Mouse (Mus musculus): ENCODE data around the gene Tmx2. TPM values are rescaled to one million over a fixed set of nuclear protein-coding genes. Genes with fewer than 3 reads are reported as not detected.

Tmx2 gene
- polyA plus RNA-seq, 1 experiment = 90.0 TPM

GRCm38 (mm10) chr2:84705295-84705694 lies 26.4 kb upstream of the Tmx2 start:
- no peak for TF ChIP-seq CTCF (IDR thresholded peaks at IDR 0.05; ENCODE audit: control insufficient read depth, insufficient read depth, insufficient read length)
- TF ChIP-seq MYOG (IDR thresholded peaks at IDR 0.05; ENCODE audit: control insufficient read depth, extremely low read depth, insufficient read length) = no peak
- no peak for TF ChIP-seq USF1 (IDR thresholded peaks at IDR 0.05; ENCODE audit: low read depth)
- no peak for TF ChIP-seq CEBPB (IDR thresholded peaks at IDR 0.05; ENCODE audit: low read depth)
- TF ChIP-seq FOSL1 (IDR thresholded peaks at IDR 0.05; ENCODE audit: insufficient read depth, low read length, poor library complexity, severe bottlenecking) = no peak
- TF ChIP-seq MYOD1 (IDR thresholded peaks at IDR 0.05; ENCODE audit: control insufficient read depth, insufficient read length, low read depth) = no peak
- TF ChIP-seq MAX (IDR thresholded peaks at IDR 0.05) = no peak
- Histone ChIP-seq H3K36me3 (ENCODE audit: control insufficient read depth, insufficient read depth) (peaks cover 62% of the 10 kb centered on the region), H3K79me2 (ENCODE audit: control insufficient read depth, insufficient read depth) (peaks cover 82% of the 10 kb centered on the region), H3ac (ENCODE audit: control insufficient read depth, insufficient read length, low read depth) (no peak overlapping the region), H3K79me3 (ENCODE audit: low read depth) (peaks cover 50% of the 10 kb centered on the region), H3K27me3 (ENCODE audit: control insufficient read depth, insufficient read depth, insufficient read length) (no peaks in the 10 kb centered on the region), H3K4me3 (ENCODE audit: insufficient read depth, poor library complexity, severe bottlenecking) (no peak overlapping the region)

DNA sequence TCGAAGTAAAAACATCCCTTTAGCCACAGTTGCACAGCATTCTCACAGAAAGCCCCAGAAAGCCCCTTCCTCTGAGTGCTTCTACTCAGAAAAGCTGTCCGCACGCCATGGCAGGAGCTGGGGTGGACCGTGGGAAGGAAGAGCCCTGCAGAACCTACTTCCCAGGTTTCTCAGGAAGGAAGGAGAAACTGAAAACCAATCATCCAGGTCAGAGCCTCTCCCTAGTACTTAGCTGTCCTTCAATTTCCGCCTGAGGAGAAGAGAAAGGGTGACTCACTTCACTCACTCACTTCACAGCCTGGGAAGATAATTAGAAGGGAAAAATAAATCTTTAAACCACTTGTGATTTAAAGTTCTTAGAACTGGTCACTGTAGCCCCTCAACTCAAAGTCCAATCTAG lies 25.4 kb upstream of the Tmx2 start:
- TF ChIP-seq CEBPB (IDR thresholded peaks at IDR 0.05; ENCODE audit: low read depth) (no peak), CTCF (IDR thresholded peaks at IDR 0.05; ENCODE audit: control insufficient read depth, insufficient read depth, insufficient read length) (no peak), USF1 (IDR thresholded peaks at IDR 0.05; ENCODE audit: low read depth) (no peak), MYOG (IDR thresholded peaks at IDR 0.05; ENCODE audit: control insufficient read depth, extremely low read depth, insufficient read length) (no peak), MYOD1 (IDR thresholded peaks at IDR 0.05; ENCODE audit: control insufficient read depth, insufficient read length, low read depth) (no peak), MAX (IDR thresholded peaks at IDR 0.05) (no peak), FOSL1 (IDR thresholded peaks at IDR 0.05; ENCODE audit: insufficient read depth, low read length, poor library complexity, severe bottlenecking) (no peak)
- H3K27me3 ChIP-seq (ENCODE audit: control insufficient read depth, insufficient read depth, insufficient read length) = no peaks in the 10 kb centered on the region
- H3ac ChIP-seq (ENCODE audit: control insufficient read depth, insufficient read length, low read depth) = no peak overlapping the region
- H3K4me3 ChIP-seq (ENCODE audit: insufficient read depth, poor library complexity, severe bottlenecking) = no peak overlapping the region
- peaks cover 60% of the 10 kb centered on the region for H3K36me3 ChIP-seq (ENCODE audit: control insufficient read depth, insufficient read depth)
- H3K79me2 ChIP-seq (ENCODE audit: control insufficient read depth, insufficient read depth) = peaks cover 73% of the 10 kb centered on the region
- H3K79me3 ChIP-seq (ENCODE audit: low read depth) = peaks cover 41% of the 10 kb centered on the region

GRCm38 (mm10) chr2:84703497-84703896 lies 24.6 kb upstream of the Tmx2 start:
- H3K4me3 ChIP-seq (ENCODE audit: insufficient read depth, poor library complexity, severe bottlenecking) = no peak overlapping the region
- no peak overlapping the region for H3ac ChIP-seq (ENCODE audit: control insufficient read depth, insufficient read length, low read depth)
- peaks cover 33% of the 10 kb centered on the region for H3K79me3 ChIP-seq (ENCODE audit: low read depth)
- H3K36me3 ChIP-seq (ENCODE audit: control insufficient read depth, insufficient read depth) = peaks cover 60% of the 10 kb centered on the region
- TF ChIP-seq MYOD1 (IDR thresholded peaks at IDR 0.05; ENCODE audit: control insufficient read depth, insufficient read length, low read depth) = no peak
- TF ChIP-seq MYOG (IDR thresholded peaks at IDR 0.05; ENCODE audit: control insufficient read depth, extremely low read depth, insufficient read length) = no peak
- no peak for TF ChIP-seq CTCF (IDR thresholded peaks at IDR 0.05; ENCODE audit: control insufficient read depth, insufficient read depth, insufficient read length)
- no peak for TF ChIP-seq MAX (IDR thresholded peaks at IDR 0.05)
- no peak for TF ChIP-seq USF1 (IDR thresholded peaks at IDR 0.05; ENCODE audit: low read depth)
- TF ChIP-seq FOSL1 (IDR thresholded peaks at IDR 0.05; ENCODE audit: insufficient read depth, low read length, poor library complexity, severe bottlenecking) = no peak
- TF ChIP-seq CEBPB (IDR thresholded peaks at IDR 0.05; ENCODE audit: low read depth) = no peak
- H3K27me3 ChIP-seq (ENCODE audit: control insufficient read depth, insufficient read depth, insufficient read length) = no peaks in the 10 kb centered on the region
- H3K79me2 ChIP-seq (ENCODE audit: control insufficient read depth, insufficient read depth) = peaks cover 64% of the 10 kb centered on the region

DNA sequence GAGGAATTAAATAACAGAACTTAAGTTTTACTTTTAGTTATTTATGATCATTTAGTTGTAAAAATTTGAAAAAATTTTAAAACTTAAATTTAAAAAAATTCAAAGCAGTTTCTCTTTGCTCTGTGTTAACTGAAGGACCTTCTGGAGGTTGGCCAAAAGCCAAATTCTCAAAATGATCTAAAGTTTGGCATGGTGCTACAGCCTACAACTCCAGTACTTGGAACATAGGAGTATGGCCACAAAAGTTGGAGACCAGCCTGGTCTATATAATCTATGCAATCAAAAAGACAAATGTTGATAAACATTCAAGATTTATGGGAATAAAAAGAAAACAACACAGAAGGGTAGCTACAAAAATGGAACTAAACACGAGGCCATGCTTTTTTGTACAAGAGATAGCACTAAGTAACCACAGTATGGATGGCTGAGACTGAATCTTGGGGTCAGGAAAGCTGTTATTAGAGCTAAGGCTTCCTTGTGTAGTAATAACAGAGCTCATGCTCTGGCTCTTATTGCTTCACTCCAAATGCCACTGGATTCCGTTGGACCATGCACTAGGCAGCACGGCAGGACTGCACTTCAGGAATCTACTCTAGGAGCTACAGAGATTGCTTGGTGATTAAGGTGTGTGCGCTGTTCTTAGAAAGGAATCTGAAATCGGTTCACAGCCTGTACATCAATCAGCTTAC lies 16.2 kb upstream of the Tmx2 start:
- no peak for TF ChIP-seq USF1 (IDR thresholded peaks at IDR 0.05; ENCODE audit: low read depth)
- TF ChIP-seq CTCF (IDR thresholded peaks at IDR 0.05; ENCODE audit: control insufficient read depth, insufficient read depth, insufficient read length) = no peak
- no peak for TF ChIP-seq CEBPB (IDR thresholded peaks at IDR 0.05; ENCODE audit: low read depth)
- TF ChIP-seq FOSL1 (IDR thresholded peaks at IDR 0.05; ENCODE audit: insufficient read depth, low read length, poor library complexity, severe bottlenecking) = no peak
- TF ChIP-seq MYOG (IDR thresholded peaks at IDR 0.05; ENCODE audit: control insufficient read depth, extremely low read depth, insufficient read length) = no peak
- no peak for TF ChIP-seq MYOD1 (IDR thresholded peaks at IDR 0.05; ENCODE audit: control insufficient read depth, insufficient read length, low read depth)
- TF ChIP-seq MAX (IDR thresholded peaks at IDR 0.05) = no peak
- H3K27me3 ChIP-seq (ENCODE audit: control insufficient read depth, insufficient read depth, insufficient read length) = no peaks in the 10 kb centered on the region
- H3K36me3 ChIP-seq (ENCODE audit: control insufficient read depth, insufficient read depth) = peaks cover 83% of the 10 kb centered on the region
- H3K79me2 ChIP-seq (ENCODE audit: control insufficient read depth, insufficient read depth) = no peaks in the 10 kb centered on the region
- no peak overlapping the region for H3ac ChIP-seq (ENCODE audit: control insufficient read depth, insufficient read length, low read depth)
- H3K79me3 ChIP-seq (ENCODE audit: low read depth) = no peaks in the 10 kb centered on the region
- H3K4me3 ChIP-seq (ENCODE audit: insufficient read depth, poor library complexity, severe bottlenecking) = no peak overlapping the region

- Histone ChIP-seq H3K79me2 (ENCODE audit: control insufficient read depth, insufficient read depth) (no peaks in the 10 kb centered on the region), H3K27me3 (ENCODE audit: control insufficient read depth, insufficient read depth, insufficient read length) (no peaks in the 10 kb centered on the region), H3K79me3 (ENCODE audit: low read depth) (no peaks in the 10 kb centered on the region), H3K36me3 (ENCODE audit: control insufficient read depth, insufficient read depth) (peaks cover 95% of the 10 kb centered on the region), H3K4me3 (ENCODE audit: insufficient read depth, poor library complexity, severe bottlenecking) (no peak overlapping the region), H3ac (ENCODE audit: control insufficient read depth, insufficient read length, low read depth) (no peak overlapping the region)
- TF ChIP-seq CTCF (IDR thresholded peaks at IDR 0.05; ENCODE audit: control insufficient read depth, insufficient read depth, insufficient read length) (no peak), FOSL1 (IDR thresholded peaks at IDR 0.05; ENCODE audit: insufficient read depth, low read length, poor library complexity, severe bottlenecking) (no peak), MYOD1 (IDR thresholded peaks at IDR 0.05; ENCODE audit: control insufficient read depth, insufficient read length, low read depth) (no peak), MYOG (IDR thresholded peaks at IDR 0.05; ENCODE audit: control insufficient read depth, extremely low read depth, insufficient read length) (no peak), CEBPB (IDR thresholded peaks at IDR 0.05; ENCODE audit: low read depth) (no peak), USF1 (IDR thresholded peaks at IDR 0.05; ENCODE audit: low read depth) (no peak), MAX (IDR thresholded peaks at IDR 0.05) (no peak)
Measured at GRCm38 (mm10) chr2:84690050-84690449, 11.1 kb upstream of the Tmx2 start.

Measured in C2C12 (cell line).